Mouse (Mus musculus) ES-E14 (cell line): ENCODE data around the gene Unc13d. TPM values are rescaled to one million over a fixed set of nuclear protein-coding genes. Genes with fewer than 3 reads are reported as not detected.

Experiments
- DNase-seq: peaks from one replicate; pipeline ENCODE4 v3.0.0-alpha.2; 2013; ENCODE audit warnings: low read depth, low spot score
- H3K27ac ChIP-seq: 2 replicates; pipeline ENCODE4 v1.5.1; 2012; ENCODE audit warnings: low read depth, mild to moderate bottlenecking, low read length, moderate library complexity, mixed read lengths; ENCODE audit not compliant: poor library complexity, insufficient read depth, severe bottlenecking
- H3K36me3 ChIP-seq: 2 replicates; pipeline ENCODE4 v1.6.1; 2012; ENCODE audit warnings: mild to moderate bottlenecking, low read length, moderate library complexity, mixed read lengths; ENCODE audit not compliant: control insufficient read depth, poor library complexity, insufficient read depth, severe bottlenecking
- H3K4me1 ChIP-seq, 2 experiments: fragments of 150-350 bp in 1 of 2; sonication (generic) in 1 of 2; 2 replicates each; pipeline ENCODE4 v1.6.1; 2012; ENCODE audit warnings: low read length in 2 of 2, mild to moderate bottlenecking in 1 of 2, mixed read lengths in 1 of 2; ENCODE audit not compliant: control insufficient read depth in 2 of 2, insufficient read depth in 2 of 2, poor library complexity in 1 of 2
- H3K4me3 ChIP-seq, 2 experiments: fragments of 150-350 bp in 1 of 2; sonication (generic) in 1 of 2; 2 replicates each; pipeline ENCODE4 v1.5.1; 2012; ENCODE audit warnings: low read length in 2 of 2, low read depth in 1 of 2, mild to moderate bottlenecking in 1 of 2, mixed read lengths in 1 of 2; ENCODE audit not compliant: insufficient read depth in 1 of 2, poor library complexity in 1 of 2, severe bottlenecking in 1 of 2
- H3K9ac ChIP-seq: 2 replicates; pipeline ENCODE4 v1.6.1; 2012; ENCODE audit warnings: low read depth, mild to moderate bottlenecking, low read length, mixed read lengths; ENCODE audit not compliant: poor library complexity, insufficient read depth, severe bottlenecking
- H3K9me3 ChIP-seq: fragments of 150-350 bp; sonication (generic); 2 replicates; pipeline ENCODE4 v1.6.1; 2012; ENCODE audit warnings: low read depth, mild to moderate bottlenecking, low read length; ENCODE audit not compliant: control insufficient read depth, insufficient read depth
- CHD2 ChIP-seq: IDR thresholded peaks from 2 replicates; pipeline ENCODE4 v1.6.1; 2014; ENCODE audit warnings: mild to moderate bottlenecking, low read depth, low read length, inconsistent platforms
- HCFC1 ChIP-seq: IDR thresholded peaks from 2 replicates; pipeline ENCODE4 v1.6.1; 2012; ENCODE audit warnings: low read length, inconsistent platforms, borderline replicate concordance; ENCODE audit not compliant: insufficient read depth
- MAFK ChIP-seq: IDR thresholded peaks from 2 replicates; pipeline ENCODE4 v1.6.1; 2014; ENCODE audit warnings: mild to moderate bottlenecking, low read depth, low read length, inconsistent platforms; ENCODE audit not compliant: insufficient read depth
- ZC3H11A ChIP-seq: IDR thresholded peaks from 2 replicates; pipeline ENCODE4 v1.6.1; 2012; ENCODE audit warnings: low read depth, mild to moderate bottlenecking, inconsistent platforms, low read length, borderline replicate concordance
- ZNF384 ChIP-seq: IDR thresholded peaks from 2 replicates; pipeline ENCODE4 v1.6.1; 2012; ENCODE audit warnings: low read depth, low read length, inconsistent platforms
- in situ Hi-C, 2 experiments: fragments of 600-800 bp; cut with MboI; formaldehyde crosslinking; loops; one replicate each; pipeline ENCODE4 v1.15.1; 2025; ENCODE audit warnings: low sequenced_read_pairs in 2 of 2, inconsistent platforms in 1 of 2; ENCODE audit not compliant: unreplicated experiment in 2 of 2
- total RNA-seq: library from RNA; depleted of rRNA; stranded (reverse); fragments of 300-350 nt; gene quantifications from 2 replicates; pipeline ENCODE4 v1.2.3, GENCODE M21; 2012

The Unc13d gene
- total RNA-seq, 1 experiment: 13.3 TPM

DNA sequence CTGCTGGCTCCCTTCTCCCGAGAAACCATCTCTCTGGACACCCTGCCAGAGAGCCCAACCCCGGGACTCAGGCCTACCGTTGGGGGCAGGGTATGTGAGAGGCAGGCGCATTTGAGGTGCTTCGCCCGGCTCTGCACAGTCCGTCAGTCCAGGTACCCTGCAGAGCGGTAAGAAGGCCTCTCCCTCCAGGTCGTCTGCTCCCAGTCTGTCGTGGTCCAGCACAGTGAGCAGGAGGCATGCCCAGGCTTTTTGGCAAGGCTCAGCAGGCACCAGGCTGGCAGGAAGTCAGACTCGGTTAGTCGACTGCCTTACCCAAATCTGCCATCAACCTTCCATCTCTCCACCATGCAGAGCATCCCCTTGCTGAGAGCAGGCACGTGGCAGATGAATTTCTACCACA lies 14.2 kb downstream of the Unc13d start:
- DNase-seq: no peak
- in situ Hi-C loops: no loop called here

GRCm38 (mm10) chr11:116062521-116062920 lies 15.2 kb downstream of the Unc13d start:
- H3K9ac ChIP-seq: no peak overlapping the region
- in situ Hi-C loops: no loop called here
- no peaks in the 10 kb centered on the region; a peak in 1 of 4 replicates for H3K4me1 ChIP-seq
- no peak overlapping the region for H3K27ac ChIP-seq
- no peaks in the 10 kb centered on the region for H3K9me3 ChIP-seq
- H3K36me3 ChIP-seq: peaks cover 26% of the 10 kb centered on the region
- no peak for DNase-seq
- H3K4me3 ChIP-seq: no peak overlapping the region
- TF ChIP-seq CHD2: no peak
- TF ChIP-seq MAFK: no peak
- TF ChIP-seq HCFC1: no peak
- TF ChIP-seq ZC3H11A: no peak
- no peak for TF ChIP-seq ZNF384

More for the DNA sequence above, 14.2 kb downstream of the Unc13d start:
- no peaks in the 10 kb centered on the region for H3K9me3 ChIP-seq
- H3K36me3 ChIP-seq: peaks cover 17% of the 10 kb centered on the region
- no peak overlapping the region for H3K9ac ChIP-seq
- H3K4me3 ChIP-seq: no peak overlapping the region
- no peak for TF ChIP-seq ZC3H11A
- no peak for TF ChIP-seq MAFK
- TF ChIP-seq HCFC1: no peak
- TF ChIP-seq CHD2: no peak
- H3K4me1 ChIP-seq: no peaks in the 10 kb centered on the region; a peak in 1 of 4 replicates
- no peak overlapping the region for H3K27ac ChIP-seq

DNA sequence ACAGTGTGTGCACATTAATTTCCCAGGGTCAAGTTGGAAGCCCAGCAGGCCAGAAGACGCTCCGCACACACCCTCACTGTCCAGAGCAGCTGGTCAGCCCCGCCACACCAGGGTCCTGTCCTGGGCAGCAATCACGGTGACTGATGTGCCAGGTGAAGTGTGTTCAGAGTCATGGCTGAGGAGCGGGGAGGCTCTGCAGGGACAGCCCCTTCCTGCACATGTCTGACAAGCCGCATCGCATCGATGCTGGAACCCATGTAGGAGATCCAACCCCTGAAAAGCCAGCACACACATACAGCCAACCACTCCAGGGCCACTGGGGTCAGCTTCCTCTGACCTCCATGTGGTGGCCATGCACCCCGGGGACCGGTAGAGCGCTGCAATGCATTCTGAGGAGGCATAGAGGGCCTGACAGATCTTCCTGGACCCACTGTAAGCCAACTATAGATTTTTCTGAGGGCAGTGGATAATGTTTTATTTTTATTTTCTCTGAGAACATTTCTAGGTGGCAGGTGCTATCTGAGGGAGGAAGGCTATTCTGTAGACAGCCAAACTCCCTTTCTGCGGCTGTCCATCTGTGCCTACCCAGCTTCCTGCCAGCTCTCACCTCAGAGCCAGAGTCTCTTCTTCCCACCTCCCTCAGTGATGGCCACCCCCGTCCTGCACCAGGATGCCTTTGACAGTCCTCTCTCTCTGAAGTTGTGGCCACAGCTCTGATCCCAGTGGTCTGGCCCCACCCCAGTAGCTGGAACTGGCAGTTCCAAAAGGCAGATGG lies 15.9 kb downstream of the Unc13d start:
- no peak for DNase-seq
- TF ChIP-seq ZC3H11A: no peak
- TF ChIP-seq ZNF384: no peak
- no peak for TF ChIP-seq HCFC1
- TF ChIP-seq MAFK: no peak
- TF ChIP-seq CHD2: no peak
- Histone ChIP-seq H3K9ac (no peak overlapping the region), H3K36me3 (peaks cover 31% of the 10 kb centered on the region), H3K4me1 (no peaks in the 10 kb centered on the region; a peak in 1 of 4 replicates), H3K9me3 (no peaks in the 10 kb centered on the region), H3K4me3 (no peak overlapping the region), H3K27ac (no peak overlapping the region)
- in situ Hi-C loops: no loop called here

DNA sequence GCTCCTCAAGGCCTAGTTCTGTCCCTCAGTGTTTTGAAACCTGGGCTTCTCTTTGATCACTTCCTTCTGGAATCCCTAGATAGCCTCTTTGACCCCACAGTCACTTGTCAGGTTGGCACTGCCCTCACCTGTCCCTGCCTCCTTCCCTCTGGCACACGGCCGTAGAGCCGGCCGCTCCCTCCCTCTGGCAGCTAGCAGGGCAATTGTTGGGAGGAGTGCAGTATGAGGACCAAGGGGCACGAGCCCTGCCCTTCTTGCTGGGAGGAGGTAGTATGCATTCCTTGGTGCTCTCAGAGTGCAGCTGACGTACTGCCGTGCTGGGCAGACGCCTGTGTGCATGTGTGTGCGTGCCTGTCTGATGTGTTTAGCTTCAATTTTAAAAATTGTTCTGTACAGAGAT lies 17.2 kb downstream of the Unc13d start:
- H3K36me3 ChIP-seq: peaks cover 42% of the 10 kb centered on the region
- H3K4me3 ChIP-seq: no peak overlapping the region
- in situ Hi-C loops: no loop called here
- no peak overlapping the region for H3K9ac ChIP-seq
- no peak for TF ChIP-seq MAFK
- no peak for TF ChIP-seq ZNF384
- no peak for TF ChIP-seq ZC3H11A
- no peak for TF ChIP-seq HCFC1
- peaks cover 0 to 3% of the 10 kb centered on the region in 2 experiments; a peak in 1 of 4 replicates for H3K4me1 ChIP-seq
- no peak overlapping the region for H3K27ac ChIP-seq
- H3K9me3 ChIP-seq: no peaks in the 10 kb centered on the region
- no peak for DNase-seq
